Mouse (Mus musculus): ENCODE results near the gene Dmrtb1. TPM values are rescaled to one million over a fixed set of nuclear protein-coding genes. Genes with fewer than 3 reads are reported as not detected.

Dmrtb1 gene
- polyA plus RNA-seq, 1 experiment: 1.6 TPM

DNA sequence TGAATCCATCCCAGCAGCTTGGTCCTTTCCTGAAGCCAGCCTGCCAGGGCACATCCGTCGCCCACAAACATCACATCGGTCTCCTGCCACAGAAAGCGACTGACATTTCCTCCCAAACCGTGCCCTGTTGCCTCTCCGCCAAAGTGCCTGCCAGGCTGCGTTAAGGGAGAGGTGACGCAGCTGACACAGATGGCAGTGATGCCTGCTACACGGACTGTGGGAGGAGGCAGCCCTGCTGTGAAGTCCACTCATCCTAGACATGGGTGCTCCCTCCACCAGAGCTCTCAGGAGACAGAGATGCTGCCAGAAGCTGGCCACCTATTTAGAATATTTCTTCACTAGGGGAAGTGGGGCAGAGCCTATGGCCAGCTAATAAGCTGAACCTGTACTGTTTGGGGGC lies 41.4 kb upstream of the Dmrtb1 start:
- no peaks in the 10 kb centered on the region for H3K27me3 ChIP-seq (ENCODE audit: control insufficient read depth, insufficient read depth, low read length, poor library complexity, severe bottlenecking)

GRCm38 (mm10) chr4:107720043-107720830 lies 36.2 kb upstream of the Dmrtb1 start:
- no peaks in the 10 kb centered on the region for H3K9me3 ChIP-seq (replicated peaks; ENCODE audit: control insufficient read depth, insufficient read depth, low read length, poor library complexity, severe bottlenecking)
- no peak overlapping the region for H3K27ac ChIP-seq (ENCODE audit: insufficient read depth, low read length)
- no peaks in the 10 kb centered on the region for H3K36me3 ChIP-seq (ENCODE audit: control insufficient read depth, insufficient read depth, low read length, poor library complexity, severe bottlenecking)
- H3K4me1 ChIP-seq (ENCODE audit: control insufficient read depth, insufficient read depth, low read length): no peaks in the 10 kb centered on the region
- H3K4me3 ChIP-seq (ENCODE audit: low read depth, low read length): no peak overlapping the region
- H3K9ac ChIP-seq (ENCODE audit: low read depth, poor library complexity, severe bottlenecking): no peak overlapping the region
- TF ChIP-seq EP300 (IDR thresholded peaks at IDR 0.05; ENCODE audit: insufficient read depth, low read depth, low read length): no peak
- no peak for TF ChIP-seq POLR2A (IDR thresholded peaks at IDR 0.05; ENCODE audit: insufficient read depth, low read length)
- TF ChIP-seq CTCF (IDR thresholded peaks at IDR 0.05; ENCODE audit: low read depth, low read length): no peak
- H3K27me3 ChIP-seq (ENCODE audit: control insufficient read depth, insufficient read depth, low read length, poor library complexity, severe bottlenecking): no peaks in the 10 kb centered on the region

More for the DNA sequence above, 41.4 kb upstream of the Dmrtb1 start:
- Histone ChIP-seq H3K9ac (ENCODE audit: low read depth, poor library complexity, severe bottlenecking) (no peak overlapping the region), H3K36me3 (ENCODE audit: control insufficient read depth, insufficient read depth, low read length, poor library complexity, severe bottlenecking) (no peaks in the 10 kb centered on the region), H3K4me3 (ENCODE audit: low read depth, low read length) (no peak overlapping the region), H3K9me3 (replicated peaks; ENCODE audit: control insufficient read depth, insufficient read depth, low read length, poor library complexity, severe bottlenecking) (no peaks in the 10 kb centered on the region), H3K4me1 (ENCODE audit: control insufficient read depth, insufficient read depth, low read length) (no peaks in the 10 kb centered on the region), H3K27ac (ENCODE audit: insufficient read depth, low read length) (no peak overlapping the region)
- TF ChIP-seq CTCF (IDR thresholded peaks at IDR 0.05; ENCODE audit: low read depth, low read length) (no peak), EP300 (IDR thresholded peaks at IDR 0.05; ENCODE audit: insufficient read depth, low read depth, low read length) (no peak), POLR2A (IDR thresholded peaks at IDR 0.05; ENCODE audit: insufficient read depth, low read length) (no peak)

DNA sequence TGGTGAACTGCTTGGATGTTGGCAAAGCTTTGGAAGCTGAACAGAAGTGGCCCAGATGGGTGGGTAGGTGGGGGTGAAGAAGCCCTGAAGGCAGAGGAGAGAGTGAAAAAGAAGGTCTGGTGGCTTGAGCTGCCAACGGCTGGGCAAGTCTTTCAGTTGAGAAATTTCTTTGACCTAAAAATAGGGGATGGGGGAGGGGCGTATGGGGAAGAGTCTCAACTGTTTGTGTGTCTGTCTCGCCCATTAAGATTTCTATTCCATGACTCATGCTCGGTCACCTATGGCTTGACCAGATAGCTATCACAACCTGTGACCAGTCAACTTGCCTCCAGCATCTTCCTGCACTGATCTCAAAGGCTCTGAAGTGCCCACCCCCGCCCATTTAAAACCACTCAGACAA lies 35.1 kb upstream of the Dmrtb1 start:
- H3K4me3 ChIP-seq (ENCODE audit: low read depth, low read length): no peak overlapping the region
- H3K36me3 ChIP-seq (ENCODE audit: control insufficient read depth, insufficient read depth, low read length, poor library complexity, severe bottlenecking): no peaks in the 10 kb centered on the region
- TF ChIP-seq POLR2A (IDR thresholded peaks at IDR 0.05; ENCODE audit: insufficient read depth, low read length): no peak
- no peak for TF ChIP-seq CTCF (IDR thresholded peaks at IDR 0.05; ENCODE audit: low read depth, low read length)
- TF ChIP-seq EP300 (IDR thresholded peaks at IDR 0.05; ENCODE audit: insufficient read depth, low read depth, low read length): no peak
- H3K9ac ChIP-seq (ENCODE audit: low read depth, poor library complexity, severe bottlenecking): no peak overlapping the region
- H3K9me3 ChIP-seq (replicated peaks; ENCODE audit: control insufficient read depth, insufficient read depth, low read length, poor library complexity, severe bottlenecking): no peaks in the 10 kb centered on the region
- H3K27ac ChIP-seq (ENCODE audit: insufficient read depth, low read length): no peak overlapping the region
- H3K27me3 ChIP-seq (ENCODE audit: control insufficient read depth, insufficient read depth, low read length, poor library complexity, severe bottlenecking): no peaks in the 10 kb centered on the region
- no peaks in the 10 kb centered on the region for H3K4me1 ChIP-seq (ENCODE audit: control insufficient read depth, insufficient read depth, low read length)

DNA sequence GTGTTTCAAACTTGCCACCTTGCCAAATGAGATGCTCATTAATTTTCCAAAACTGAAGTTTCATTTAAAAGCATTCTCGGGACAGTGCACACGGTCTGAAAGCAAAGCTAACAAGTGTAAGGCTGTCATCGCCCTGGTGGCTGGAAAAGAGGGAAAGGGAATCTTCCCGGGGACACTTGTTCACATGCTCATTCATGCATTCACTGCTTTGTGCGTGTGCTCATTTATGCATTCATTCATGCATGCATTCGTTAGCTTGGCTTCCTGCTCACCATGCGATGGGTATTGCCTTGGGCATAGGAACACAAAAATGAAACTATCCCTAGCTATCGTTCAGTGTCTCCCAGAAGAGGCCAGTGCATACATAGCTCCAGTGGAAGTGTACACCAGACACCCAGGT lies 34.7 kb upstream of the Dmrtb1 start:
- Histone ChIP-seq H3K9ac (ENCODE audit: low read depth, poor library complexity, severe bottlenecking) (no peak overlapping the region), H3K9me3 (replicated peaks; ENCODE audit: control insufficient read depth, insufficient read depth, low read length, poor library complexity, severe bottlenecking) (no peaks in the 10 kb centered on the region), H3K27me3 (ENCODE audit: control insufficient read depth, insufficient read depth, low read length, poor library complexity, severe bottlenecking) (no peaks in the 10 kb centered on the region), H3K4me3 (ENCODE audit: low read depth, low read length) (no peak overlapping the region), H3K27ac (ENCODE audit: insufficient read depth, low read length) (no peak overlapping the region), H3K36me3 (ENCODE audit: control insufficient read depth, insufficient read depth, low read length, poor library complexity, severe bottlenecking) (no peaks in the 10 kb centered on the region), H3K4me1 (ENCODE audit: control insufficient read depth, insufficient read depth, low read length) (no peaks in the 10 kb centered on the region)
- TF ChIP-seq EP300 (IDR thresholded peaks at IDR 0.05; ENCODE audit: insufficient read depth, low read depth, low read length): no peak
- TF ChIP-seq CTCF (IDR thresholded peaks at IDR 0.05; ENCODE audit: low read depth, low read length): no peak
- TF ChIP-seq POLR2A (IDR thresholded peaks at IDR 0.05; ENCODE audit: insufficient read depth, low read length): no peak

- Histone ChIP-seq H3K9ac (ENCODE audit: low read depth, poor library complexity, severe bottlenecking) (no peak overlapping the region), H3K27me3 (ENCODE audit: control insufficient read depth, insufficient read depth, low read length, poor library complexity, severe bottlenecking) (no peaks in the 10 kb centered on the region), H3K4me1 (ENCODE audit: control insufficient read depth, insufficient read depth, low read length) (no peaks in the 10 kb centered on the region), H3K36me3 (ENCODE audit: control insufficient read depth, insufficient read depth, low read length, poor library complexity, severe bottlenecking) (no peaks in the 10 kb centered on the region), H3K4me3 (ENCODE audit: low read depth, low read length) (no peak overlapping the region), H3K9me3 (replicated peaks; ENCODE audit: control insufficient read depth, insufficient read depth, low read length, poor library complexity, severe bottlenecking) (no peaks in the 10 kb centered on the region), H3K27ac (ENCODE audit: insufficient read depth, low read length) (no peak overlapping the region)
- no peak for TF ChIP-seq POLR2A (IDR thresholded peaks at IDR 0.05; ENCODE audit: insufficient read depth, low read length)
These were observed 33.8 kb upstream of the Dmrtb1 start for GRCm38 (mm10) chr4:107717718-107718313.

DNA sequence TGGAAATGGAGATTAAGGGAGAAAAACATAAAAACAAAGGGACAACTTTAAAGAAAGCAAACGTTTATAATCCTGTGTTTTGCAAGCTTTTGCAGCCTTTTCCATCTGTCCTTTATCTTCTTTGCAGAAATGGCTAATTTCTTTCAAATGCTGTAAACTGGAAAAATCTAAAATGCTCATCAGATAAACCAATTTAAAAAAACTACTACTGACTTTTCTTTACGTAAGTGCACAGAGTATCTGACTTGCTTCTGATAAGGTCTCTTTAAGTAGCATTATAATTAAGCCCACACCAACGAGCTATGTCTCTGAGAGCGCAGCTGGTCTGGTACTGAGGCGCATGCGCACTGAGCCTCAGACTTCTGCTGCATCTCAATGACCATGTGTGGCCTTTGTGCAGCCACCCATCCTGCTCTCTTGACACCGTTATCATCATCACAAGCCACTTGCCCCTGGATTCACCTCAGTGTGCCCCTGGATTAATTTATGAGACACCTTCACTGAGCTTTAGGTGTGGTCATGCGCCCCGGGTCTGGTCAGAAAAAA lies 32.8 kb upstream of the Dmrtb1 start:
- no peaks in the 10 kb centered on the region for H3K27me3 ChIP-seq (ENCODE audit: control insufficient read depth, insufficient read depth, low read length, poor library complexity, severe bottlenecking)
- no peak overlapping the region for H3K4me3 ChIP-seq (ENCODE audit: low read depth, low read length)
- TF ChIP-seq EP300 (IDR thresholded peaks at IDR 0.05; ENCODE audit: insufficient read depth, low read depth, low read length): no peak
- TF ChIP-seq CTCF (IDR thresholded peaks at IDR 0.05; ENCODE audit: low read depth, low read length): no peak
- TF ChIP-seq POLR2A (IDR thresholded peaks at IDR 0.05; ENCODE audit: insufficient read depth, low read length): no peak
- H3K9me3 ChIP-seq (replicated peaks; ENCODE audit: control insufficient read depth, insufficient read depth, low read length, poor library complexity, severe bottlenecking): no peaks in the 10 kb centered on the region
- no peak overlapping the region for H3K27ac ChIP-seq (ENCODE audit: insufficient read depth, low read length)
- no peak overlapping the region for H3K9ac ChIP-seq (ENCODE audit: low read depth, poor library complexity, severe bottlenecking)
- no peaks in the 10 kb centered on the region for H3K36me3 ChIP-seq (ENCODE audit: control insufficient read depth, insufficient read depth, low read length, poor library complexity, severe bottlenecking)
- no peaks in the 10 kb centered on the region for H3K4me1 ChIP-seq (ENCODE audit: control insufficient read depth, insufficient read depth, low read length)

All from ES-Bruce4 (cell line).